Mouse (Mus musculus) T-cell, adult 2 months (primary cell): ENCODE data around the gene Gm7735.
"Not testable (repeated sequence)": the region's sequence is repeated elsewhere in the genome, so short reads cannot be mapped to it uniquely, and the experiment has no call there.

ENCODE experiments used
- DNase-seq: peaks from one replicate; pipeline ENCODE4 v3.0.0; 2022; ENCODE audit warnings: low spot score

Gm7735 gene

DNA sequence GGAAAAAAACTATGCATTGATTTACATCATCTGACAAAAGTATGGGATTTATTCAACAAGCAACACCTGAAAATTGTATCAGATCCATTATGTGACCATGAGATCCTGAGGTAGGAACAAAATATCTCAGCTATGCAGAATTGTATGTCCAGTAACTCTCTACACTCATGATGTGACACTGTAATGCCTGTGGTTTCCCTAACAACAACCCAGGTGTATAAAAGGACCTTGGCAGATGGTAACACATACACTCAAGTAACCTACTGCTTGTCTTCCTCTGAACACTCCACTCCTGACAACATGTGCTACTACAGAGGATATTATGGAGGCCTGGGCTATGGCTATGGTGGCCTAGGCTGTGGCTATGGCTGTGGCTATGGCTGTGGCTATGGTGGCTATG is at the start of gene Gm7735:
Gene Gm7735 (plus strand): TSS at position 301 of the 400 bp plus-strand sequence.
- not testable (repeated sequence) for DNase-seq

DNA sequence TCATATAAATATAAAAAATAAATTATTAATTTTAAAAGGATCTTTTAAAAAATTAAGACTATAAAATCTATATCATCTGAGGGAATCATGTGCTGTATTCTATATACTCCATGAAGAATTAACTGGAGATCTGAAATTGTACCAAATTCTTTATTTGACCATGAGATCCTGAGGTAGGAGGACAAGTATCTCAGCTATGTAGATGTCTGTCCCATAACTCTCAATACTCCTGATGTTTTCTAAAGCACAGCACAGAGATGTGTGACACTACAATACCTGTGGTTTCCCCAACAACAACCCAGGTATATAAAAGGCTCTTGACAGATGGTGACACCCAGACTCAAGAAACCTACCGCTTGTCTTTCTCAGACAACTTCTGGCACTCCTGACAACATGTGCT is 28.7 kb upstream of the Gm7735 start, which contains the start of gene Gm6358:
Gene Gm6358 (plus strand): TSS at position 301 of the 400 bp plus-strand sequence.
- no peak for DNase-seq

DNA sequence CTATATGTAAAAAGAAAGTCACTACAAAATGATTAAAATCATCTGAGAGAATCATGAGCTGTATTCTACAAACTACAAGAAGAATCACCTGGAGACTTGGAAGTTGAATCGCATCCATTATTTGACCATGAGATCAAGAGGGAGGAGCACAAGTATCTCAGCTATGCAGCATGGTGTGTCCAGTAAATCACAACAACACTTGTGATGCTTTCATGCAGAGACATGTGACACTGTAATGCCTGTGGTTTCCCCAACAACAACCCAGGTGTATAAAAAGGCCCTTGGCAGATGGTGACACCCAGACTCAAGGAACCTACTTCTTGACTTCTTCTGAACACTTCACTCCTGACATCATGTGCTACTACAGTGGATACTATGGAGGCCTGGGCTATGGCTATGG is 18.5 kb upstream of the Gm7735 start, which contains the start of gene Gm10061:
Gene Gm10061 (plus strand): TSS at position 301 of the 400 bp plus-strand sequence.
- no peak for DNase-seq

DNA sequence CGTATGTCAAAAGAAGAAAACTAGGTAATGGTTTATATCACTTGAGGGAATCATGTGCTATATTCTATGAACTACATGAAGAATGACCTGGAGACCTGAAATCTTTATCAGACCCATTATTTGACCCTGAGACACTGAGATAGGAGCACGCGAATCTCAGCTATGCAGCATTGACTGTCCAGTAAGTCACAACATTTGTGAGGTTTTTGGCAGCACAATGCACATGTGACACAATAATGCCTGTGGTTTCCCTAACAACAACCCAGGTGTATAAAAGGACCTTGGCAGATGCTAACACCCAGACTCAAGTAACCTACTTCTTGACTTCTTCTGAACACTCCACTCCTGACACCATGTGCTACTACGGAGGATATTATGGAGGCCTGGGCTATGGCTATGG is 11.6 kb upstream of the Gm7735 start, which contains the start of gene Gm9789:
Gene Gm9789 (plus strand): TSS at position 301 of the 400 bp plus-strand sequence.
- DNase-seq = no peak

DNA sequence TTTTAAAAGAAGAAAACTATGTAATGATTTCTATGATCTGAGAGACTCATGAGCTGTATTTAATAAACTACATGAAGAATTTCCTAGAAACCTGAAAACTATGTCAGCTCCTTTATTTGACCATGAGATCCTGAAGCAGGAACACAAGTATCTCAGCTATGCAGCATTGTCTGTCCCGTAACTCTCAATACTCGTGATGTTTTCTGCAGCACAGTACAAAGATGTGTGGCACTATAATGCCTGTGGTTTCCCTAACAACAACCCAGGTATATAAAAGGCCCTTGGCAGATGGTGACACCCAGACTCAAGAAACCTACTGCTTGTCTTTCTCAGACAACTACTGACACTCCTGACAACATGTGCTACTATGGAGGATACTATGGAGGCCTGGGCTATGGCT is 5.1 kb downstream of the Gm7735 start, which contains the start of gene 1110057P08Rik:
Gene 1110057P08Rik (plus strand): TSS at position 301 of the 400 bp plus-strand sequence.
- DNase-seq = no peak

DNA sequence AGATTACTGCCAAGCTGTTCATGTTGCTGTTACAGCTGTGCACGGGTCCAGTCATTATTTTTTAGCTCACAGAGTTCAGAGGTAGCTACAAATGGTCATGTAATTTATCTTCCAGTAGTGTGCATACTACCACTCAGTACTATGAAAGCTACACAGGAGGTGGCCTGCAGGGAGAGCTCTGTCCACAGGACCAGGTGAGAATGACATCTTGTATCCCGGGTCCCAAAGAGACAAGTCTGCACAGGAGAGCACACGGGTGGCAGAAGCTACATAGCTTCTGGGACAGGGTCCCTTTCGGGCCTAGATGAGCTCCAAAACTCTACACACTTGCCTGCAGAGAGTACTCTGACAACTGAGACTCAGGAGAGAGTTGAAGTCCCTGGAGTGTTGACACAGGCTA is 19.3 kb downstream of the Gm7735 start:
- no peak for DNase-seq

DNA sequence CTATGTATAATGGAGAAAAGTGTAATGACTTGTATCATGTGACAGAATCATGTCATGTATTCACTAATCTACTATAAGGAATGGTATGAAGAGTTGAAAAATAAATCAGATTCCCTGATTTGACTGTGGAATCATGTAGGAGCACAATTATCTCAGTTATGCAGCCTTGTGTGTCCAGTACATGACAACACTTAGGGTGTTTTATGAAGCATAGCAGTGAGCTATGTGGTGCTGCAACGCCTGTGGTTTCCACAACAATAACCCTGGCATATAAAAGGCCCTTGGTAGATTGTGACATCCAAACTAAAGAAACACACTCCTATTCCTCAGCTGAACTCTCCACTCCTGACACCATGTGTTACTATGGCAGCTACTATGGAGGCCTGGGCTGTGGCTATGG is 36.3 kb downstream of the Gm7735 start, which contains the start of gene Krtap20-2:
Gene Krtap20-2 (plus strand): TSS at position 301 of the 400 bp plus-strand sequence.
- no peak for DNase-seq
